Mouse (Mus musculus) ES-Bruce4 (cell line): Measurements from ENCODE around the gene Nabp1.
A peak's percentile ranks its signal among the peaks of the same experiment; 100 is the strongest.

Experiments used
- CTCF ChIP-seq: IDR thresholded peaks from one replicate; pipeline ENCODE4 v1.8.1; 2011; ENCODE audit warnings: low read depth, low read length
- EP300 ChIP-seq: IDR thresholded peaks from 2 replicates; pipeline ENCODE4 v1.6.1; 2011; ENCODE audit warnings: low read depth, low read length; ENCODE audit not compliant: insufficient read depth
- POLR2A ChIP-seq: IDR thresholded peaks from one replicate; pipeline ENCODE4 v1.8.1; 2011; ENCODE audit warnings: low read length; ENCODE audit not compliant: insufficient read depth

DNA sequence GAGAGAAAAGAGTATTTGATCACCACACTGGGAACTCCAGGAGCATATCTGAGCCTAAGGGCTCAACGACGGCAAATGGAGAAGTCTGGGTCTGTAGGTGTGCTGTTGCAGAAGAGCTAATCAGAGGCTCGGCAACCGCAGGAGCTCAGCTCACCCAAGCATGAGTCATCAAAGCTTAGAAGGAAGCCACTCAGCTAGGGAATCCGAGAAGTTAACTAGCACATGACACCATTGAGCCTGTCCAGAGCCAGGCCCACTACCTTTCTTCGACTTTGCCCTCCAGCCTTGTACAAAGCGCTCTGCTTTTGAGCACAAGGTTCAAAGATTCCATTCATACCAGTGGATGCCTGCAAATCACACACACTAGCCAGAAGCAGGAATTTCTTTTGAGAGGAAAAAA is 30.9 kb upstream of the Nabp1 start:
- TF ChIP-seq POLR2A (no peak), CTCF (no peak), EP300 (peak; percentile 83)
